In the genomic region with DNA sequence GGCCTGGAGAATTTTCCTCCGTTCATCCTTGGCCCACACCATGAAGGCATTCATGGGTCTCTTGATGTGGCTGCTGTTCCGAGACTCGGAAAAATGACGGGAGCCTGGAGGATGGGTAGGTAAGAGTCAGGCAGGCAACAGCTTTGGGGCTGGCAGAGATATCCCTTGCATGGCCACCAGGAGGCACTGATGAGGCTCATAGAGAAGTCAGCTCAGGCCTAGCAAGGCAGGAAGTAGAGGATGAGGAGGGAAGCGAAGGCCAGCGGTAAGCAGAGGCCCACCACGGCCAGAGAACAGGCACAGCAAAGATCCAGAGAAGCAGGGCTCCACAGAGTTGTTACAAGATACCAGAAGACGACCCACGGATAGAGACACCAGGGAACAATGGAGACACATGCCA, we compare ENCODE assay signal across 8 mouse cellular contexts. TPM values are rescaled to one million over a fixed set of nuclear protein-coding genes. Genes with fewer than 3 reads are reported as not detected.
DNase-seq lines count a peak whose midpoint lies in the region; ATAC-seq and TF ChIP-seq lines count a peak whose summit lies in the region.

No protein-coding gene starts in this region.

- WGBS in heart, embryonic 15.5 days: 28% methylated on average over 9 of the region's 9 CpGs
- 34% methylated on average over 9 of the region's 9 CpGs for WGBS in lung, embryonic 16.5 days

- 0 out of 2 replicates have a peak, but pooled peaks cover 3% of the 10 kb centered on the region for H3K27me3 ChIP-seq in heart, embryonic 15.5 days
- H3K27me3 ChIP-seq in lung, embryonic 16.5 days (ENCODE audit: control insufficient read depth, insufficient read depth, low read depth, low read length): no peaks in the 10 kb centered on the region

- peak; percentile 91 for TF ChIP-seq CTCF in layer of hippocampus, adult 2 months (conservative IDR thresholded peaks at IDR 0.05)

- no peak overlapping the region for H3K4me3 ChIP-seq in heart, embryonic 15.5 days
- no peak overlapping the region for H3K4me3 ChIP-seq in layer of hippocampus, adult 2 months
- H3K4me3 ChIP-seq in lung, embryonic 16.5 days (ENCODE audit: low read length): no peak overlapping the region

- ATAC-seq in heart, embryonic 15.5 days (replicated peaks; ENCODE audit: insufficient number of reproducible peaks, insufficient read depth, low FRiP score, low read depth): no peak
- peak; percentile 15; the same call in 1 of the 2 replicates for ATAC-seq in lung, embryonic 16.5 days (ENCODE audit: low read depth)
- no peak for ATAC-seq in erythroid progenitor cell, adult 5-6 weeks (replicated peaks; ENCODE audit: low FRiP score, poor library complexity, severe bottlenecking)

- H3K9me3 ChIP-seq in heart, embryonic 15.5 days (replicated peaks): no peaks in the 10 kb centered on the region
- no peaks in the 10 kb centered on the region for H3K9me3 ChIP-seq in lung, embryonic 16.5 days (ENCODE audit: control insufficient read depth, low read length)

- no peak overlapping the region for H3K9ac ChIP-seq in heart, embryonic 15.5 days
- H3K9ac ChIP-seq in lung, embryonic 16.5 days (ENCODE audit: low read length): peak overlapping the region; percentile 40; the same call in 1 of the 2 replicates

- peak; percentile 92 for DNase-seq in ES-CJ7 (ENCODE audit: low read depth, low spot score)
- DNase-seq in adrenal gland, postnatal 14 days: peak; percentile 85
- DNase-seq in fibroblast of lung, adult 2 months (ENCODE audit: low read depth): peak; percentile 13
- peak in 1 of 2 experiments; percentile 72 for DNase-seq in layer of hippocampus, adult 2 months (ENCODE audit: low spot score in 2 of 2)
- DNase-seq in retina, embryonic 14.5 days (ENCODE audit: low spot score): peak; percentile 83

- no peak overlapping the region for H3K27ac ChIP-seq in heart, embryonic 15.5 days
- no peak overlapping the region for H3K27ac ChIP-seq in layer of hippocampus, adult 2 months
- no peak overlapping the region for H3K27ac ChIP-seq in lung, embryonic 16.5 days (ENCODE audit: low read length)

- H3K4me2 ChIP-seq in heart, embryonic 15.5 days: peak overlapping the region; percentile 21; the same call in 1 of the 2 replicates
- no peak overlapping the region for H3K4me2 ChIP-seq in lung, embryonic 16.5 days (ENCODE audit: low read depth, low read length)

- H3K4me1 ChIP-seq in heart, embryonic 15.5 days (replicated peaks): peaks cover 19% of the 10 kb centered on the region
- peaks cover 3% of the 10 kb centered on the region; the same call in 1 of the 2 replicates for H3K4me1 ChIP-seq in lung, embryonic 16.5 days (replicated peaks; ENCODE audit: control insufficient read depth, insufficient read depth, low read length)

- no peaks in the 10 kb centered on the region for H3K36me3 ChIP-seq in heart, embryonic 15.5 days
- peaks cover 13% of the 10 kb centered on the region for H3K36me3 ChIP-seq in lung, embryonic 16.5 days (ENCODE audit: control insufficient read depth, insufficient read depth, low read length)

RNA-seq across cellular contexts. Expression of a gene that starts 22.1 kb away (rescaled TPM):
- 7.6 and 28.3 TPM in 2 replicates for total RNA-seq in adrenal gland, postnatal 14 days (2021)
- 1.3 and 1.5 TPM in 2 replicates for polyA plus RNA-seq in heart, embryonic 15.5 days (2015; fragmentation: Nextera tagmentation; extraction: Ambion mirVana)
- total RNA-seq in layer of hippocampus, adult 2 months (2021): 1 to 10 TPM; 1.1 to 1.6 TPM
- 2.9 and 3.4 TPM in 2 replicates for polyA plus RNA-seq in lung, embryonic 16.5 days (2015; fragmentation: Nextera tagmentation; extraction: Ambion mirVana)
- not detected in 2 replicates for total RNA-seq in erythroid progenitor cell, adult 5-6 weeks (2015; ENCODE audit: low replicate concordance)
- total RNA-seq in erythroid progenitor cell, adult 5-6 weeks (2017; ENCODE audit: low replicate concordance): not detected in 2 replicates

RNA-seq across cellular contexts. Expression of a gene that starts 35.2 kb away (rescaled TPM):
- 5.4 and 12.6 TPM in 2 replicates for total RNA-seq in adrenal gland, postnatal 14 days (2021)
- 0.30 and 2.2 TPM in 2 replicates for polyA plus RNA-seq in heart, embryonic 15.5 days (2015; fragmentation: Nextera tagmentation; extraction: Ambion mirVana)
- total RNA-seq in layer of hippocampus, adult 2 months (2021): not detected
- polyA plus RNA-seq in lung, embryonic 16.5 days (2015; fragmentation: Nextera tagmentation; extraction: Ambion mirVana): 0.78 and 1.3 TPM in 2 replicates
- not detected in 2 replicates for total RNA-seq in erythroid progenitor cell, adult 5-6 weeks (2015; ENCODE audit: low replicate concordance)
- not detected in 2 replicates for total RNA-seq in erythroid progenitor cell, adult 5-6 weeks (2017; ENCODE audit: low replicate concordance)

RNA-seq across cellular contexts. Expression of a gene that starts 38.7 kb away (rescaled TPM):
- 19.3 and 20.0 TPM in 2 replicates for total RNA-seq in adrenal gland, postnatal 14 days (2021)
- polyA plus RNA-seq in heart, embryonic 15.5 days (2015; fragmentation: Nextera tagmentation; extraction: Ambion mirVana): 4.5 and 6.2 TPM in 2 replicates
- total RNA-seq in layer of hippocampus, adult 2 months (2021): 1 to 10 TPM; 6.3 to 9.4 TPM
- polyA plus RNA-seq in lung, embryonic 16.5 days (2015; fragmentation: Nextera tagmentation; extraction: Ambion mirVana): 6.1 and 6.7 TPM in 2 replicates
- 1.4 and 3.4 TPM in 2 replicates for total RNA-seq in erythroid progenitor cell, adult 5-6 weeks (2015; ENCODE audit: low replicate concordance)
- not detected in 2 replicates for total RNA-seq in erythroid progenitor cell, adult 5-6 weeks (2017; ENCODE audit: low replicate concordance)
